Mouse (Mus musculus) embryonic facial prominence, embryonic 11.5 days (tissue): ENCODE data around the gene Slc27a3. TPM values are rescaled to one million over a fixed set of nuclear protein-coding genes. Genes with fewer than 3 reads are reported as not detected.

Experiments used
- ATAC-seq: fragments of 200-750 bp; cut with Nextera tagmentation; replicated peaks from 2 replicates; pipeline ENCODE4 v1.8.0; 2017; ENCODE audit warnings: low read depth; ENCODE audit not compliant: insufficient number of reproducible peaks, low FRiP score, low TSS enrichment
- DNase-seq: peaks from one replicate; pipeline ENCODE4 v3.0.0-alpha.2; 2015; ENCODE audit warnings: low spot score
- H3K27ac ChIP-seq: fragments of 300-500 bp; sonication (generic); replicated peaks from 2 replicates; pipeline ENCODE4 v1.5.1; 2014; ENCODE audit warnings: mild to moderate bottlenecking, low read depth, low read length, control low read depth
- H3K27me3 ChIP-seq: fragments of 300-500 bp; sonication (generic); 2 replicates; pipeline ENCODE4 v1.6.1; 2014; ENCODE audit warnings: mild to moderate bottlenecking, low read length, moderate library complexity, mixed read lengths; ENCODE audit not compliant: control insufficient read depth, insufficient read depth
- H3K36me3 ChIP-seq: fragments of 300-500 bp; sonication (generic); replicated peaks from 2 replicates; pipeline ENCODE4 v1.6.1; 2014; ENCODE audit warnings: low read depth, mild to moderate bottlenecking, low read length, moderate library complexity, mixed read lengths; ENCODE audit not compliant: control insufficient read depth, insufficient read depth
- H3K4me1 ChIP-seq: fragments of 300-500 bp; sonication (generic); 2 replicates; pipeline ENCODE4 v1.6.1; 2014; ENCODE audit warnings: low read length, mixed read lengths; ENCODE audit not compliant: control insufficient read depth, insufficient read depth
- H3K4me2 ChIP-seq: fragments of 300-500 bp; sonication (generic); 2 replicates; pipeline ENCODE4 v1.6.1; 2014; ENCODE audit warnings: low read depth, mild to moderate bottlenecking, control low read depth, low read length, moderate library complexity
- H3K4me3 ChIP-seq: fragments of 300-500 bp; sonication (generic); 2 replicates; pipeline ENCODE4 v1.5.1; 2014; ENCODE audit warnings: low read depth, low read length, control low read depth
- H3K9ac ChIP-seq: fragments of 300-500 bp; sonication (generic); replicated peaks from 2 replicates; pipeline ENCODE4 v1.6.1; 2014; ENCODE audit warnings: mild to moderate bottlenecking, control low read depth, low read length
- H3K9me3 ChIP-seq: fragments of 300-500 bp; sonication (generic); replicated peaks from 2 replicates; pipeline ENCODE4 v1.6.1; 2016; ENCODE audit warnings: mild to moderate bottlenecking, low read length, inconsistent platforms, mixed read lengths; ENCODE audit not compliant: control insufficient read depth
- WGBS: fragments of 180-500 bp; shearing (Covaris S2); extraction: QIAGEN DNeasy Blood & Tissue Kit; methylation state at CpG from one replicate; pipeline ENCODE4 v1.1.7; 2014; 5-methylcytosine and 5-hydroxymethylcytosine counted together
- polyA plus RNA-seq: library from polyadenylated mRNA; unstranded; fragments of >200 nt; fragmentation: Nextera tagmentation; extraction: Ambion mirVana; gene quantifications from 2 replicates; pipeline ENCODE4 v1.2.1, GENCODE M21; 2014

The Slc27a3 gene
- polyA plus RNA-seq, 1 experiment from 2014 or later, result 15.3 TPM

DNA sequence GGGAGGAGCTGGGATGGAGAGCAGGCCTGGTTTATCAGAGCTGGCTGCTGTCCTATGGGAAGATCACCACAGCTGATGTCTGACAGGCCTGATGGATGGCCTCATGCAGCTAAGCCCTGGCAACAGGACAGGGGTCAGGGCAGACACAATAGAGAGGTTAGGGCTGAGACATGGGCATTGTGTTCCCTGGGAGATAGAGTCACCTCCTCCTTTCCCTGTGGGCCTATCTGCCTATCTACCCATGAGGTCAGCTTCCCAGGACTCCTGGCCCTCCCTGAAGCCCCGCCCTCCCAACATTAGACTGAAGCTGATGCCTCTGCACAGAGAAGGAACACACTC, 13.5 kb downstream of the Slc27a3 start:
- H3K4me1 ChIP-seq, result no peaks in the 10 kb centered on the region
- H3K4me3 ChIP-seq, result no peak overlapping the region
- no peak overlapping the region for H3K9ac ChIP-seq
- DNase-seq, result no peak
- 50% methylated on average over 1 of the region's 1 CpGs for WGBS
- H3K36me3 ChIP-seq, result no peaks in the 10 kb centered on the region
- no peak overlapping the region for H3K4me2 ChIP-seq
- no peaks in the 10 kb centered on the region for H3K9me3 ChIP-seq
- ATAC-seq, result peak; percentile 67
- no peak overlapping the region for H3K27ac ChIP-seq
- H3K27me3 ChIP-seq, result no peaks in the 10 kb centered on the region

DNA sequence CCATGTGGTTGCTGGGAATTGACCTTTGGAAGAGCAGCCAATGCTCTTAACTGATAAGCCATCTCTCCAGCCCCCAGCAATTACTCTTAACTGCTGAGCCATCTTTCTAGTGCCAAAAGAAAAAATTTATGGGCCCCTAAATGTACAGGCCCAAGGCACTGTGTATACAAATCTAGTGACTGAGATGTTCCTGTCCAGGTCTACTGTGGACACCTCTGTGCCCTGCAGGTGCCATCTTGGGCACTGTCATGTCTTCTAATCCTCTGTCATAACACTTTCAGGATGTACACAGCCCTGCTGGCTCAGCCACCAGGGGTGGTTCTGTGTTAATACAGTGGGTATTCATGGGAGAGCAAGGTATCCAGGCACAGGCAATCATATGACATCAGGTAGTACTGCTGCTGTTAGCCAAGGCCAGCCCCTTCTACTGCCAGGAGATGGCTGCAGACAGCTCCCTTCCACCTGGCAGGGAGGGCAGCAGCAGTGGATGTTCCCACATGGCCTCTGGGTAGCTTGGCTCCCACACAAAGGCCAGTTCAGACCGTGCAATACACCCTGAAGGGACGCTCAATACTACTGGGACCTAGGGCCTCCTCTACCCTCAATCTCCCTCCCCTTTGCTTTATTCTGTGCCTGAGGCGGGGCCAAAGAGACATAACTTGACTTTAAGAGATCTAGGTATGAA, 14.0 kb downstream of the Slc27a3 start:
- H3K4me3 ChIP-seq, result no peak overlapping the region
- 43% methylated on average over 3 of the region's 3 CpGs for WGBS

DNA sequence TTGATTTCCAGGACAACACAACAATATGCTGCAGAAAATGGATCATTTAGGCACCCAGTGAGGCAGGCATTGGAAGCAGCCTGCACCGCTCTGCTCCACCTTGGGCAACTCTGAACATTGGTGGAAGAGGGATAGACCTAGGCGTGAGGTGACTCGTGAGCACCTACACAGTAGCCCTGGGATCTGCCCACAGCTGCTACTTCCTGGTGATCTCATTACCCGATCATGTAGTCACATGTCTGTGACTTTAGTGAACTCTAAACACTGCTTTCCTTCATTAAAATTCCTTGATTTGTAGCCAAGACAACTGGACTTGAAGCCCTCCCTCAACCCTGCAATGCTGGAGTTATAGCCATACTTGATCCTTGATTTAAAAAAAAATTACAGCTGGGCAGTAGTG, 15.4 kb downstream of the Slc27a3 start:
- Histone ChIP-seq H3K4me2 (no peak overlapping the region), H3K27ac (no peak overlapping the region), H3K36me3 (no peaks in the 10 kb centered on the region), H3K4me1 (no peaks in the 10 kb centered on the region), H3K27me3 (no peaks in the 10 kb centered on the region), H3K9ac (no peak overlapping the region), H3K9me3 (no peaks in the 10 kb centered on the region), H3K4me3 (no peak overlapping the region)
- DNase-seq (no peak), ATAC-seq (no peak)
- 86% methylated on average over 4 of the region's 4 CpGs for WGBS

More for the DNA sequence above, 14.0 kb downstream of the Slc27a3 start:
- Histone ChIP-seq H3K27ac (no peak overlapping the region), H3K36me3 (no peaks in the 10 kb centered on the region), H3K4me2 (no peak overlapping the region), H3K27me3 (no peaks in the 10 kb centered on the region), H3K9me3 (no peaks in the 10 kb centered on the region), H3K4me1 (no peaks in the 10 kb centered on the region), H3K9ac (0 out of 2 replicates have a peak overlapping the region, but pooled peaks have one; percentile 9)
- DNase-seq, result no peak
- ATAC-seq, result no peak; the same call in 1 of the 2 replicates

DNA sequence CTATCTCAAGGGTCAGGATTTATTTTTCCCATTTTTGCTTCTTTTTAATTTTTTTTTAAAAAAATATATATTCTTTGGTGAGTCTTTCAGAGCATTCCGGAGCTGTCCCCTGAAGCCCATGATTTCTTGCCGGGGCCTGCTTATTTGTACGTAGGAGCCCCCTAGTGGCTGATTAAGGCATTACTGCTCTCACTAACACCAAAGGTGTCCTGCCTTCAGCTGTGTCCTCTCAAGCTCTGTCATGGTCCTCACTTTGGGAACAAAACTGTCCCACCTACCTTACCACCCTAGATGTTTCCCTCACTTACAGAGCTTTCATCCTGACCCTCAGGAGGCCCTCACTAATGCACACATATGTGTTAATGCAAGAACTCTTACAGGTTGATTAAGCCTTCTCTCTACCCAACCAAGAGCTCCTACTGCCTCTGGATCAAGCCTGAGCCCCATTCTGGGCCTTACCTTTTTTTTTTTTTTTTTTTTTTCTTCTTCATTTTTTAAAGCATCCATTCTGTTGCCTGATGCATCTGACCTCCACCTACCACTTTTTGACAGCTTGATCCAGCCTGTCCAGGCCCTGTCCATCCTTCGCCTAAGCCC, 16.2 kb downstream of the Slc27a3 start:
- ATAC-seq, result peak; percentile 57; the same call in 1 of the 2 replicates
- DNase-seq, result peak; percentile 91
- WGBS, result 26% methylated on average over 4 of the region's 4 CpGs
- Histone ChIP-seq H3K27me3 (no peaks in the 10 kb centered on the region), H3K36me3 (no peaks in the 10 kb centered on the region), H3K4me2 (no peak overlapping the region), H3K4me1 (no peaks in the 10 kb centered on the region), H3K4me3 (no peak overlapping the region), H3K9me3 (no peaks in the 10 kb centered on the region), H3K9ac (no peak overlapping the region), H3K27ac (no peak overlapping the region)

DNA sequence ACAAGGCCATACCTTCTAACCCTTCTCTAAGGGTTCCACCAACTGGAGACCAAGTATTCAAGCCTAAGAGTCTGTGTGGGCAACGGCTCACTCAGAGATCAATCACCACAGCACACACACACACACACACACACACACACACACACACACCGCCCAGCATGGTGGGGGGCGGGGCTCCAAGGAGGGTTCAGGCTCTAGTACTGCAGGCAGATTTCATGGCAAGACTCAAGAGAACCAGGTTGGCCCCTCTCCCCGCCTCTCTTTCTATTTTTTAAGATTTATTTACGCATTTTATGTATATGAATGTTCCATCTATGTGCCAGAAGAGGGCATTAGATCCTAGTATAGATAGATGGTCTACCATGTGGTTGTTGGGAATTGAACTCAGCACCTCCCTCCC, 16.9 kb downstream of the Slc27a3 start:
- no peak overlapping the region for H3K4me2 ChIP-seq
- no peaks in the 10 kb centered on the region for H3K27me3 ChIP-seq
- 61% methylated on average over 5 of the region's 5 CpGs for WGBS

DNA sequence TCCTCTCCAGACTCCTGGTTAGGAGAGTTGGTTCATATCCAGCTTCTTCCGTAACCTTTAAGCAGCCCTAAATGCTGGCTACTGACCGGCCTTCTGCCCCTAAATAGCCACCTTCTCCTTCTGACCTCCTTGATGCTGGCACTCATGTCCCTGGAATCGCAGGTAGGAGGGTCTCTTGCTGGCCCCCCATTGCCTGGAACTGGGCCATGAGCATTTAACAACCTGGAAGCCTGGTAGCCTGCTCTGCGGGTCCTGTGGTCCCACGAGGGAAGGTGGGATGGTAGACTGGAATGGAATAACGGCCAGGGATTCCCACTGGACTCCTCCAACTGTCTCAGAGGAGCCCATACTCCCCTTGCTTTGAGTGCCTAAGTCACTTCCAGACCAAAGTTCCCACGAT, 17.9 kb downstream of the Slc27a3 start:
- Histone ChIP-seq H3K27me3 (no peaks in the 10 kb centered on the region), H3K4me1 (no peaks in the 10 kb centered on the region), H3K4me3 (no peak overlapping the region), H3K36me3 (no peaks in the 10 kb centered on the region), H3K4me2 (no peak overlapping the region), H3K27ac (no peak overlapping the region), H3K9me3 (no peaks in the 10 kb centered on the region), H3K9ac (no peak overlapping the region)
- no peak for ATAC-seq
- DNase-seq, result no peak
- 77% methylated on average over 7 of the region's 7 CpGs for WGBS

More for the DNA sequence above, 16.9 kb downstream of the Slc27a3 start:
- no peaks in the 10 kb centered on the region for H3K4me1 ChIP-seq
- no peak overlapping the region for H3K9ac ChIP-seq
- H3K27ac ChIP-seq, result no peak overlapping the region
- no peak for DNase-seq
- H3K36me3 ChIP-seq, result no peaks in the 10 kb centered on the region
- ATAC-seq, result no peak
- H3K4me3 ChIP-seq, result no peak overlapping the region
- H3K9me3 ChIP-seq, result no peaks in the 10 kb centered on the region

DNA sequence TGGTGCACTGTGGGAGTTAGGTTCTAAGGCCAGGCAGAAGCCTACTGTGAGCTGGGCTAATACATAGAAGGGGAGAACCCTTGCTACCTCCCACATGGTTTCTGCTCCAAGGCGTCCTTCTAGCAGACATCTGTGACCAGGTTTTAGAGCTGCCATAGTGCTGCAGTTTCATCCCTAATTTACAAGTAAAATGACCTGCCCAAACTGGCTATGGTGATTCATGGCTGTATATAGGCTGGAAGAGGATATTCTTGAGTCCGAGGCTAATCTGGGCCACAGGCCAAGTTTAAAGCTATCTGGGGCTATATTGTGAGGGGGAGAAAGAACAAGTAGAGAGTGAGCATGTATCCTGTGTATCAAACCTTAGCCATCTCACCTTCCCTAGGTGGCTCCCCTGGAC, 20.7 kb downstream of the Slc27a3 start:
- Histone ChIP-seq H3K4me3 (no peak overlapping the region), H3K9ac (no peak overlapping the region), H3K36me3 (no peaks in the 10 kb centered on the region), H3K27me3 (no peaks in the 10 kb centered on the region), H3K4me2 (no peak overlapping the region), H3K4me1 (no peaks in the 10 kb centered on the region), H3K9me3 (no peaks in the 10 kb centered on the region), H3K27ac (no peak overlapping the region)
- WGBS, result 68% methylated on average over 2 of the region's 2 CpGs
- DNase-seq, result no peak
- no peak for ATAC-seq

DNA sequence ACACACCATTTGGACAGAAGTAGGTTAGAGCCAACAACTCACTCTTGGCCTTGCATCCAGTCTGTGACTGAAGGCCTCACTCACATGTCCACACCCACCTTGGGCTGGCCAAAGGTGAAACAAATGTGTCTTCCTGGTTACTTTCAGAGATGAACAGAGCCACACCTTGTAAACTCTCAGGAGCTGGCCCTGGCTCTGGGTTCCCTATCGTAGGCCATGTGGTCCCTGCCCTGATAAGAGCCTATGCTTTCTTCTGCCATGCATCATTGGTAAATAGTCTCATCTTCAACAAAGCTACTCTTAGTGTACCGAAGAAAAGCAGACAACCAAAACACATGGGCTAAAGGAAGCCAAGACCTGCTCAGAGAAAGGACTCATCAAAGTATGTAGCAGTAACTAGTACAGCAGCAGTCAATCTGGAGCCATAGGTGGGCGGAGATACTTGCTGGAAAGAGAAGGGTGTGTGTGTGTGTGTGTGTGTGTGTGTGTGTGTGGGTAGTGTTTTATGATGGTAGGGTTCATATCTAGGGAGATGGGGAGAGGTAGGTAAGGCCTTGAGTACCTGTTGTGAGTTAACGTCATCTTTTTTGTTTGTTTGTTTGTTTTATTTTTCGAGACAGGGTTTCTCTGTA, 22.6 kb downstream of the Slc27a3 start:
- ATAC-seq, result no peak
- H3K27ac ChIP-seq, result no peak overlapping the region
- 95% methylated on average over 5 of the region's 5 CpGs for WGBS
- no peaks in the 10 kb centered on the region for H3K27me3 ChIP-seq
- no peak for DNase-seq
- H3K36me3 ChIP-seq, result no peaks in the 10 kb centered on the region
- H3K9ac ChIP-seq, result no peak overlapping the region
- H3K4me1 ChIP-seq, result no peaks in the 10 kb centered on the region
- no peaks in the 10 kb centered on the region for H3K9me3 ChIP-seq
- no peak overlapping the region for H3K4me3 ChIP-seq
- H3K4me2 ChIP-seq, result no peak overlapping the region
